Mouse (Mus musculus) heart, adult 11 months (tissue): Measurements from ENCODE around the gene Nme3.

Experiments used
- DNase-seq: peaks from one replicate; pipeline ENCODE4 v3.0.0; 2022

Gene Nme3

GRCm38 (mm10) chr17:24881738-24882440 is 14.4 kb upstream of the Nme3 start:
- DNase-seq: peak; percentile 94

GRCm38 (mm10) chr17:24884391-24884790 is 11.9 kb upstream of the Nme3 start:
- peak; percentile 90 for DNase-seq

- DNase-seq: peak; percentile 94
Measured at GRCm38 (mm10) chr17:24885356-24886133, 10.8 kb upstream of the Nme3 start.

GRCm38 (mm10) chr17:24886134-24886931 is 10.0 kb upstream of the Nme3 start, which contains the start of the genes Nubp2 and Spsb3:
Nubp2 (minus strand) TSS chr17:24886349.
Spsb3 (plus strand) TSS chr17:24886643.
- peak; percentile 100 for DNase-seq

GRCm38 (mm10) chr17:24886932-24887271 is 9.4 kb upstream of the Nme3 start:
- no peak for DNase-seq

- DNase-seq: peak; percentile 94
Measured at GRCm38 (mm10) chr17:24887291-24888080, 8.8 kb upstream of the Nme3 start.

- DNase-seq: peak; percentile 89
Measured at GRCm38 (mm10) chr17:24888862-24889261, 7.4 kb upstream of the Nme3 start.

GRCm38 (mm10) chr17:24890151-24891092 is 5.9 kb upstream of the Nme3 start:
- DNase-seq: peak; percentile 90

GRCm38 (mm10) chr17:24891321-24891720 is 5.0 kb upstream of the Nme3 start:
- peak; percentile 92 for DNase-seq

- peak; percentile 94 for DNase-seq
Measured at GRCm38 (mm10) chr17:24892785-24893184, 3.5 kb upstream of the Nme3 start.

GRCm38 (mm10) chr17:24893276-24893675 is 3.0 kb upstream of the Nme3 start:
- DNase-seq: peak; percentile 87

- DNase-seq: peak; percentile 88
Measured at GRCm38 (mm10) chr17:24894061-24894994, 2.0 kb upstream of the Nme3 start.

GRCm38 (mm10) chr17:24894995-24895547 is 1.2 kb upstream of the Nme3 start, which contains the start of the genes Eme2 and Mrps34:
Eme2 (minus strand) TSS chr17:24895087.
Mrps34 (plus strand) TSS chr17:24895116.
- DNase-seq: peak; percentile 98

GRCm38 (mm10) chr17:24895571-24896240 is 594 bp upstream of the Nme3 start:
- DNase-seq: no peak

GRCm38 (mm10) chr17:24896993-24897269 is 631 bp downstream of the Nme3 start:
- DNase-seq: peak; percentile 94

- peak; percentile 92 for DNase-seq
Measured at GRCm38 (mm10) chr17:24897600-24897999, 1.3 kb downstream of the Nme3 start.

GRCm38 (mm10) chr17:24898041-24898854 is 1.9 kb downstream of the Nme3 start:
- DNase-seq: peak; percentile 93

GRCm38 (mm10) chr17:24899153-24899552 is 2.9 kb downstream of the Nme3 start:
- peak; percentile 98 for DNase-seq
